Mouse (Mus musculus): ENCODE measurements around the gene Ppy. TPM values are rescaled to one million over a fixed set of nuclear protein-coding genes. Genes with fewer than 3 reads are reported as not detected.

Gene Ppy
- polyA plus RNA-seq, 1 experiment from 2014 or later, result not detected

GRCm38 (mm10) chr11:102084159-102084558 is 17.0 kb downstream of the Ppy start:
- H3K27ac ChIP-seq, result no peak overlapping the region
- 56% methylated on average over 7 of the region's 7 CpGs for WGBS
- H3K36me3 ChIP-seq, result peaks cover 24% of the 10 kb centered on the region
- H3K4me1 ChIP-seq (replicated peaks), result peaks cover 69% of the 10 kb centered on the region
- DNase-seq (ENCODE audit: low spot score), result no peak
- H3K9me3 ChIP-seq, result no peaks in the 10 kb centered on the region; the same call in 1 of the 2 replicates
- peaks cover 25% of the 10 kb centered on the region for H3K27me3 ChIP-seq (ENCODE audit: insufficient read depth, poor library complexity, severe bottlenecking)
- H3K4me3 ChIP-seq, result no peak overlapping the region

DNA sequence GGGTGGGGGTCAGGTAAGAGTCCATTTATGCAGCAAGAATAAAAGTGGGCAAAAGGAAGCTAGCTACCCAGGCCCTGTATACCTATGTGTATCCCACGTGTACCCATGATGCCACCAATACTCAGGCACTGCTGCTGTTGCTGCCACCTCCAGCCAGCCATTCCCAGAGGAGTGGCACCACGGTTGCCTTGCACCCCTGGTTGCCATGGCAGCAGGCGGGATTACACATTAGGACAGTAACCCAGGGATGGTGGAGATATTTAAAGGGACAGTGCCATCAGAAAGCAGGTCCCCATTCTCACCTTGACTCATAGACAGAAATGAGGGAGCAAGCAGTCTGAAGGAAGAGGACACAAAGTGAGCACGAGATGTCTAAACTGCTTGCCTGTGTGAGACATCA is 17.9 kb downstream of the Ppy start:
- peaks cover 59% of the 10 kb centered on the region for H3K4me1 ChIP-seq (replicated peaks)
- H3K9me3 ChIP-seq, result no peaks in the 10 kb centered on the region; the same call in 1 of the 2 replicates
- 56% methylated on average over 4 of the region's 4 CpGs for WGBS
- no peak for DNase-seq (ENCODE audit: low spot score)
- H3K36me3 ChIP-seq, result peaks cover 27% of the 10 kb centered on the region
- H3K4me3 ChIP-seq, result no peak overlapping the region
- H3K27me3 ChIP-seq (ENCODE audit: insufficient read depth, poor library complexity, severe bottlenecking), result peaks cover 28% of the 10 kb centered on the region
- H3K27ac ChIP-seq, result no peak overlapping the region

DNA sequence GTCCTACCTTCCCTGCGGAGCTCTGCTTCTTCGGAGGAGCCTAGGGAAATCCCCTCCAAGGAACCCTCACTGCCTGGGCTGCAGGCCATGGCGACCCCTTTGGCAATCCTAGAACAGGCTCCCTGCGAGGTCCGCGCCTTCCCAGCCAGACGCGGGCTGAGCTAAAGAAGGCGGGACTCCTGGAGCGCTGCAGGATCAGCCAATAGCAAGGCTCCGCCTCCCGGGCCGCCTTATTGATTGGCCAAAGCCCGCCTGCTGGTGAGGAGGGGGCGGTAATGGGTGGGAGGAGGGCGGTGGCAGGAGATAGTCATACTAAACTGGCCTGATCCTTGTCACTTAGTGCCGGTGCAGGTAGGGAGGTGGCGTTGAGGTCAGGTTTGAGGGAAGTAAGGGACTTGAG is 18.8 kb downstream of the Ppy start:
- Histone ChIP-seq H3K36me3 (peaks cover 35% of the 10 kb centered on the region), H3K27me3 (ENCODE audit: insufficient read depth, poor library complexity, severe bottlenecking) (peaks cover 28% of the 10 kb centered on the region), H3K4me3 (peak overlapping the region; percentile 51), H3K27ac (peak overlapping the region; percentile 72), H3K9me3 (no peaks in the 10 kb centered on the region; the same call in 1 of the 2 replicates), H3K4me1 (replicated peaks) (peaks cover 52% of the 10 kb centered on the region)
- WGBS, result under 1% methylated on average over 18 of the region's 18 CpGs
- DNase-seq (ENCODE audit: low spot score), result peak; percentile 88

- Histone ChIP-seq H3K4me1 (replicated peaks) (peaks cover 29% of the 10 kb centered on the region), H3K4me3 (no peak overlapping the region), H3K36me3 (peaks cover 24% of the 10 kb centered on the region; the same call in 1 of the 2 replicates), H3K27me3 (ENCODE audit: insufficient read depth, poor library complexity, severe bottlenecking) (peaks cover 23% of the 10 kb centered on the region; the same call in 1 of the 2 replicates), H3K9me3 (no peaks in the 10 kb centered on the region), H3K27ac (no peak overlapping the region)
- 70% methylated on average over 14 of the region's 14 CpGs for WGBS
- DNase-seq (ENCODE audit: low spot score), result no peak
Measured at GRCm38 (mm10) chr11:102073722-102074121, 27.4 kb downstream of the Ppy start.

GRCm38 (mm10) chr11:102072729-102073128 is 28.4 kb downstream of the Ppy start:
- H3K4me3 ChIP-seq, result no peak overlapping the region
- H3K9me3 ChIP-seq, result no peaks in the 10 kb centered on the region
- no peak for DNase-seq (ENCODE audit: low spot score)
- H3K36me3 ChIP-seq, result peaks cover 17% of the 10 kb centered on the region; the same call in 1 of the 2 replicates
- 83% methylated on average over 5 of the region's 5 CpGs for WGBS
- no peak overlapping the region for H3K27ac ChIP-seq
- H3K4me1 ChIP-seq (replicated peaks), result peaks cover 29% of the 10 kb centered on the region
- H3K27me3 ChIP-seq (ENCODE audit: insufficient read depth, poor library complexity, severe bottlenecking), result peaks cover 29% of the 10 kb centered on the region

GRCm38 (mm10) chr11:102070426-102070825 is 30.7 kb downstream of the Ppy start:
- 2% methylated on average over 13 of the region's 13 CpGs for WGBS
- no peak for DNase-seq (ENCODE audit: low spot score)
- no peak overlapping the region for H3K27ac ChIP-seq

DNA sequence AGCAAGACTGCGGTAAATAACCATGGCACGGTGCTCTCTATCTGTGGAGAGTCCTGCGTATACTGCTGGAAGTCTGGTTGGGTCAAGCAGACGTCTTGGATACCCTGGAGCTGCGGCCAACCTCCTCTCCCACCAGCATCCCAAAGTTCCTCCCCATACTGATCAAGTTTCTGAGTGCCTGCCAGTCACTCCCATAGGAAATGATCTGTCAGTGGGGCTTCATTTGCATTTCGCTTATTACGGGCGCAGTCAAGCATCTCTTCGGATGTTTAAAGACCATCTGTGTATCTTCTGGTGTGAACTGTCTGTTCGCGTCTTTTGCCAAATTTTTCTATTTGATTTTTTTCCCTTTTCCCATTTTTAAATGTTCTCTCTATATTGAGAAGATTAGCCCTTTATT is 31.5 kb downstream of the Ppy start:
- H3K27me3 ChIP-seq (ENCODE audit: insufficient read depth, poor library complexity, severe bottlenecking), result peaks cover 28% of the 10 kb centered on the region
- H3K4me3 ChIP-seq, result no peak overlapping the region
- no peak for DNase-seq (ENCODE audit: low spot score)
- no peaks in the 10 kb centered on the region for H3K9me3 ChIP-seq
- WGBS, result 41% methylated on average over 11 of the region's 11 CpGs
- H3K4me1 ChIP-seq (replicated peaks), result peaks cover 29% of the 10 kb centered on the region
- no peak overlapping the region for H3K27ac ChIP-seq
- H3K36me3 ChIP-seq, result 0 out of 2 replicates have a peak, but pooled peaks cover 5% of the 10 kb centered on the region

More at GRCm38 (mm10) chr11:102070426-102070825, 30.7 kb downstream of the Ppy start:
- H3K27me3 ChIP-seq (ENCODE audit: insufficient read depth, poor library complexity, severe bottlenecking), result peaks cover 29% of the 10 kb centered on the region
- peaks cover 29% of the 10 kb centered on the region for H3K4me1 ChIP-seq (replicated peaks)
- peak overlapping the region; percentile 34; the same call in 1 of the 2 replicates for H3K4me3 ChIP-seq
- H3K36me3 ChIP-seq, result 0 out of 2 replicates have a peak, but pooled peaks cover 5% of the 10 kb centered on the region
- no peaks in the 10 kb centered on the region for H3K9me3 ChIP-seq

DNA sequence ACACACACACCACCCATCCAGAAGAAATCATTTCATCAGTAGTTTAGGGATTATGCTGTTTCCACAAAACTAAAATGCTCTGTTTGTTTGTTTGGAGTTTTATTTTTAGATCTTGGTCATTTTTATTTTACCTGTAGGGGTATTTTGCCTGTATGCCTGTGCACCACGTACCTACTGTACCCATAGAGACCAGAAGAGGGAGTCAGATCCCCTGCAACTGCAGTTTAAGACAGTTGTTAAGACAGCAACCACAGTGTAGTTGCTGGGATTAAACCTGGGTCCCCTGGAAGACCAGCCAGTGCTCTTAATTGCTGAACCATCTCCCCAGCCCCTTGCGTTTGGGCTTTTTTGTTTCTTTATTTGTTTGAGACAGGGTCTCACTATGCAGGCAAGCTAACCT is 32.1 kb downstream of the Ppy start:
- DNase-seq (ENCODE audit: low spot score), result no peak
- Histone ChIP-seq H3K4me1 (replicated peaks) (peaks cover 26% of the 10 kb centered on the region), H3K9me3 (no peaks in the 10 kb centered on the region), H3K36me3 (no peaks in the 10 kb centered on the region), H3K4me3 (no peak overlapping the region), H3K27me3 (ENCODE audit: insufficient read depth, poor library complexity, severe bottlenecking) (peaks cover 29% of the 10 kb centered on the region), H3K27ac (no peak overlapping the region)
- WGBS, result 32% methylated on average over 2 of the region's 2 CpGs

GRCm38 (mm10) chr11:102063076-102063475 is 38.0 kb downstream of the Ppy start:
- WGBS, result 80% methylated on average over 13 of the region's 13 CpGs
- Histone ChIP-seq H3K27ac (no peak overlapping the region), H3K36me3 (peaks cover 22% of the 10 kb centered on the region; the same call in 1 of the 2 replicates), H3K4me3 (no peak overlapping the region), H3K9me3 (no peaks in the 10 kb centered on the region), H3K27me3 (ENCODE audit: insufficient read depth, poor library complexity, severe bottlenecking) (peaks cover 39% of the 10 kb centered on the region), H3K4me1 (replicated peaks) (peaks cover 11% of the 10 kb centered on the region)
- DNase-seq (ENCODE audit: low spot score), result no peak

DNA sequence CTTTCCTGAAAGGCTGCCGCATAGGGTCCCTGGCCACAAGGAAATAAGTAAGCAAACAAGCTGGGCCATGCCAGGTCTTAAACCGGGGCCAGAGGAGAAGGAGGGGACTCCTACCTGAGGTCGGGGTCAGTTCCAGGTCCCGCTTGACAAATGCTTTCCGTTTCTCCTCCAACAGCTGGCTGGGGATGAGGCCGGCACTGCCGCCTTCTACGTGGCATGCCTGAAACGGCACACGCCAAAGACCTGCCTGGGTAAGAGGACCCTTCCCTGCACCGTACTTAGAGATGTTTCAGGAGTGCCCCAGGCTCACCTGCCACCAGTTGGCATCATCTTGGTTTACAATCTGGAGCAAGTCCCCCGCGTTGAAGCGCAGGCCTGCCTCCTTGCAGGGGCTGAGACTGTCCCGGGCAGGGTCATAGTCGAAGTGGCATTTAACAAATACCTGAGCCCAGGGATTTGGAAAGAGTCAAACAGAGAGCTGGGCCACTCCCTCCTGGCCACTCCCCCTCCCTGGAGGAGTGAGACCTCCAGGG is 39.1 kb downstream of the Ppy start:
- Histone ChIP-seq H3K9me3 (no peaks in the 10 kb centered on the region), H3K36me3 (peaks cover 22% of the 10 kb centered on the region; the same call in 1 of the 2 replicates), H3K4me3 (peak overlapping the region; percentile 58), H3K4me1 (replicated peaks) (peaks cover 11% of the 10 kb centered on the region), H3K27ac (no peak overlapping the region), H3K27me3 (ENCODE audit: insufficient read depth, poor library complexity, severe bottlenecking) (peaks cover 41% of the 10 kb centered on the region)
- DNase-seq (ENCODE audit: low spot score), result no peak
- 22% methylated on average over 16 of the region's 16 CpGs for WGBS

GRCm38 (mm10) chr11:102061236-102061940 is 39.7 kb downstream of the Ppy start:
- Histone ChIP-seq H3K9me3 (no peaks in the 10 kb centered on the region), H3K27ac (peak overlapping the region; percentile 73), H3K27me3 (ENCODE audit: insufficient read depth, poor library complexity, severe bottlenecking) (peaks cover 43% of the 10 kb centered on the region), H3K36me3 (peaks cover 22% of the 10 kb centered on the region; the same call in 1 of the 2 replicates), H3K4me3 (peak overlapping the region; percentile 58), H3K4me1 (replicated peaks) (peaks cover 11% of the 10 kb centered on the region)
- WGBS, result 3% methylated on average over 23 of the region's 23 CpGs
- DNase-seq (ENCODE audit: low spot score), result peak; percentile 78

- peaks cover 2% of the 10 kb centered on the region; the same call in 1 of the 2 replicates for H3K36me3 ChIP-seq
- H3K4me3 ChIP-seq, result no peak overlapping the region
- peaks cover 7% of the 10 kb centered on the region; the same call in 1 of the 2 replicates for H3K4me1 ChIP-seq (replicated peaks)
- H3K9me3 ChIP-seq, result no peaks in the 10 kb centered on the region
- peak; percentile 58 for DNase-seq (ENCODE audit: low spot score)
- 27% methylated on average over 9 of the region's 9 CpGs for WGBS
- H3K27me3 ChIP-seq (ENCODE audit: insufficient read depth, poor library complexity, severe bottlenecking), result peaks cover 26% of the 10 kb centered on the region; the same call in 1 of the 2 replicates
- no peak overlapping the region for H3K27ac ChIP-seq
Measured at GRCm38 (mm10) chr11:102053847-102054246, 47.3 kb downstream of the Ppy start.

GRCm38 (mm10) chr11:102053183-102053582 is 47.9 kb downstream of the Ppy start:
- Histone ChIP-seq H3K9me3 (no peaks in the 10 kb centered on the region), H3K36me3 (no peaks in the 10 kb centered on the region), H3K4me3 (no peak overlapping the region), H3K27me3 (ENCODE audit: insufficient read depth, poor library complexity, severe bottlenecking) (peaks cover 26% of the 10 kb centered on the region; the same call in 1 of the 2 replicates), H3K4me1 (replicated peaks) (peaks cover 7% of the 10 kb centered on the region; the same call in 1 of the 2 replicates), H3K27ac (no peak overlapping the region)
- 86% methylated on average over 7 of the region's 7 CpGs for WGBS
- no peak for DNase-seq (ENCODE audit: low spot score)

Data from hindbrain, embryonic 10.5 days (tissue).